Mouse (Mus musculus): Measurements from ENCODE around the gene Wdr95. TPM values are rescaled to one million over a fixed set of nuclear protein-coding genes. Genes with fewer than 3 reads are reported as not detected.

Wdr95 gene
- total and polyA plus RNA-seq, 3 experiments = not detected

GRCm38 (mm10) chr5:149488360-149489021 lies 40.0 kb upstream of the Wdr95 start:
- H3K27me3 ChIP-seq (ENCODE audit: control insufficient read depth in 1 of 2, insufficient read depth in 2 of 2, low read length in 2 of 2) = no peaks in the 10 kb centered on the region
- TF ChIP-seq NRF1 (IDR thresholded peaks at IDR 0.05; ENCODE audit: insufficient read depth, low read depth, low read length, poor library complexity, severe bottlenecking) (no peak), RCOR1 (IDR thresholded peaks at IDR 0.05; ENCODE audit: low read depth, low read length) (no peak), POLR2A (IDR thresholded peaks at IDR 0.05; ENCODE audit: control insufficient read depth in 1 of 2, insufficient read depth in 1 of 2, low read depth in 1 of 2, low read length in 2 of 2, poor library complexity in 1 of 2) (no peak), ZC3H11A (IDR thresholded peaks at IDR 0.05; ENCODE audit: low read depth, low read length) (no peak), POLR2AphosphoS5 (IDR thresholded peaks at IDR 0.05; ENCODE audit: borderline replicate concordance, low read depth, low read length) (no peak), SIN3A (IDR thresholded peaks at IDR 0.05; ENCODE audit: low read length) (no peak), ZKSCAN1 (IDR thresholded peaks at IDR 0.05; ENCODE audit: low read depth, low read length) (no peak), CHD1 (IDR thresholded peaks at IDR 0.05; ENCODE audit: low read depth, low read length) (no peak), USF2 (IDR thresholded peaks at IDR 0.05; ENCODE audit: borderline replicate concordance in 1 of 2, insufficient read depth in 1 of 2, low read depth in 1 of 2, low read length in 2 of 2) (no peak), ZNF384 (IDR thresholded peaks at IDR 0.05; ENCODE audit: low read depth, low read length) (no peak), MAX (IDR thresholded peaks at IDR 0.05; ENCODE audit: low read length) (no peak), USF1 (IDR thresholded peaks at IDR 0.05; ENCODE audit: low read depth, low read length) (no peak), POLR2AphosphoS2 (IDR thresholded peaks at IDR 0.05; ENCODE audit: low read length) (no peak), TCF12 (IDR thresholded peaks at IDR 0.05; ENCODE audit: low read depth, low read length) (no peak)
- H3K4me3 ChIP-seq (ENCODE audit: control insufficient read depth in 1 of 2, insufficient read depth in 1 of 2, low read depth in 2 of 2, low read length in 2 of 2) = no peak overlapping the region
- no peaks in the 10 kb centered on the region for H3K36me3 ChIP-seq (ENCODE audit: control insufficient read depth in 1 of 2, insufficient read depth in 2 of 2, low read length in 2 of 2)
- H3K27ac ChIP-seq (ENCODE audit: control insufficient read depth, low read depth, low read length) = no peak overlapping the region
- H3K79me2 ChIP-seq (ENCODE audit: control insufficient read depth, insufficient read depth, low read length, poor library complexity) = no peaks in the 10 kb centered on the region
- DNase-seq (ENCODE audit: low read depth, low spot score) = no peak
- no peak overlapping the region for H3K9ac ChIP-seq (ENCODE audit: control insufficient read depth, low read depth, low read length, poor library complexity, severe bottlenecking)
- no peaks in the 10 kb centered on the region; a peak in 1 of 4 replicates for H3K4me1 ChIP-seq (ENCODE audit: control insufficient read depth in 1 of 2, insufficient read depth in 2 of 2, low read length in 2 of 2)
- no peaks in the 10 kb centered on the region for H3K9me3 ChIP-seq (replicated peaks; ENCODE audit: insufficient read depth, low read length)

GRCm38 (mm10) chr5:149489136-149489535 lies 39.3 kb upstream of the Wdr95 start:
- H3K4me1 ChIP-seq (ENCODE audit: control insufficient read depth in 1 of 2, insufficient read depth in 2 of 2, low read length in 2 of 2) = no peaks in the 10 kb centered on the region; a peak in 1 of 4 replicates
- H3K4me3 ChIP-seq (ENCODE audit: control insufficient read depth in 1 of 2, insufficient read depth in 1 of 2, low read depth in 2 of 2, low read length in 2 of 2) = no peak overlapping the region
- no peak overlapping the region for H3K9ac ChIP-seq (ENCODE audit: control insufficient read depth, low read depth, low read length, poor library complexity, severe bottlenecking)
- no peaks in the 10 kb centered on the region for H3K27me3 ChIP-seq (ENCODE audit: control insufficient read depth in 1 of 2, insufficient read depth in 2 of 2, low read length in 2 of 2)
- H3K79me2 ChIP-seq (ENCODE audit: control insufficient read depth, insufficient read depth, low read length, poor library complexity) = no peaks in the 10 kb centered on the region
- no peak for DNase-seq (ENCODE audit: low read depth, low spot score)
- no peaks in the 10 kb centered on the region for H3K9me3 ChIP-seq (replicated peaks; ENCODE audit: insufficient read depth, low read length)
- H3K27ac ChIP-seq (ENCODE audit: control insufficient read depth, low read depth, low read length) = no peak overlapping the region
- TF ChIP-seq ZNF384 (IDR thresholded peaks at IDR 0.05; ENCODE audit: low read depth, low read length) = no peak
- TF ChIP-seq GABPA (IDR thresholded peaks at IDR 0.05; ENCODE audit: low read depth, low read length) = no peak
- TF ChIP-seq UBTF (IDR thresholded peaks at IDR 0.05; ENCODE audit: borderline replicate concordance, insufficient read depth, low read depth, low read length) = no peak
- no peak for TF ChIP-seq CHD1 (IDR thresholded peaks at IDR 0.05; ENCODE audit: low read depth, low read length)
- TF ChIP-seq EP300 (IDR thresholded peaks at IDR 0.05; ENCODE audit: low read depth in 1 of 2, low read length in 2 of 2) = no peak
- no peak for TF ChIP-seq SMC3 (IDR thresholded peaks at IDR 0.05; ENCODE audit: low read depth, low read length)
- TF ChIP-seq ELF1 (IDR thresholded peaks at IDR 0.05; ENCODE audit: low read depth, low read length) = no peak
- no peak for TF ChIP-seq ETS1 (IDR thresholded peaks at IDR 0.05; ENCODE audit: low read depth, low read length)
- no peak for TF ChIP-seq MAZ (IDR thresholded peaks at IDR 0.05; ENCODE audit: low read depth, low read length)
- no peak for TF ChIP-seq MYC (IDR thresholded peaks at IDR 0.05; ENCODE audit: low read depth, low read length)
- no peak for TF ChIP-seq JUND (IDR thresholded peaks at IDR 0.05; ENCODE audit: low read depth, low read length)
- TF ChIP-seq POLR2A (IDR thresholded peaks at IDR 0.05; ENCODE audit: control insufficient read depth in 1 of 2, insufficient read depth in 1 of 2, low read depth in 1 of 2, low read length in 2 of 2, poor library complexity in 1 of 2) = no peak
- no peak for TF ChIP-seq TBP (IDR thresholded peaks at IDR 0.05; ENCODE audit: low read depth, low read length)
- no peak for TF ChIP-seq KAT2A (conservative IDR thresholded peaks at IDR 0.05; ENCODE audit: low read depth, low read length)
- no peak for TF ChIP-seq NELFE (IDR thresholded peaks at IDR 0.05; ENCODE audit: low read depth, low read length)
- no peak for TF ChIP-seq HCFC1 (IDR thresholded peaks at IDR 0.05; ENCODE audit: low read depth, low read length)
- no peak for TF ChIP-seq MAX (IDR thresholded peaks at IDR 0.05; ENCODE audit: low read length)
- TF ChIP-seq TCF12 (IDR thresholded peaks at IDR 0.05; ENCODE audit: low read depth, low read length) = no peak
- no peak for TF ChIP-seq BHLHE40 (IDR thresholded peaks at IDR 0.05; ENCODE audit: borderline replicate concordance, low read depth, low read length)
- H3K36me3 ChIP-seq (ENCODE audit: control insufficient read depth in 1 of 2, insufficient read depth in 2 of 2, low read length in 2 of 2) = no peaks in the 10 kb centered on the region

Data from MEL (cell line).